Mouse (Mus musculus) MEL (cell line): Measurements from ENCODE around the gene Pln. TPM values are rescaled to one million over a fixed set of nuclear protein-coding genes. Genes with fewer than 3 reads are reported as not detected.

Experiments used
- DNase-seq: peaks from one replicate; pipeline ENCODE4 v3.0.0; 2011; ENCODE audit warnings: low read depth, low spot score
- H3K27ac ChIP-seq: 2 replicates; pipeline ENCODE4 v1.5.1; 2012; ENCODE audit warnings: low read depth, mild to moderate bottlenecking, control low read depth, low read length, moderate library complexity; ENCODE audit not compliant: control insufficient read depth
- H3K27me3 ChIP-seq, 2 experiments: fragments of 150-350 bp in 1 of 2; sonication (generic) in 1 of 2; 2 replicates each; pipeline ENCODE4 v1.6.1; 2012; ENCODE audit warnings: low read length in 2 of 2, mild to moderate bottlenecking in 2 of 2, improper control_type of control experiment in 1 of 2, moderate library complexity in 1 of 2; ENCODE audit not compliant: insufficient read depth in 2 of 2, control insufficient read depth in 1 of 2
- H3K36me3 ChIP-seq, 2 experiments: 2 replicates each; pipeline ENCODE4 v1.6.1; 2012 to 2014; ENCODE audit warnings: low read length in 2 of 2, improper control_type of control experiment in 1 of 2, inconsistent platforms in 1 of 2, mild to moderate bottlenecking in 1 of 2; ENCODE audit not compliant: insufficient read depth in 2 of 2, control insufficient read depth in 1 of 2
- H3K4me1 ChIP-seq, 2 experiments: fragments of 150-350 bp in 1 of 2; sonication (generic) in 1 of 2; 2 replicates each; pipeline ENCODE4 v1.6.1; 2012; ENCODE audit warnings: low read length in 2 of 2, improper control_type of control experiment in 1 of 2, mild to moderate bottlenecking in 1 of 2; ENCODE audit not compliant: insufficient read depth in 2 of 2, control insufficient read depth in 1 of 2
- H3K4me3 ChIP-seq, 2 experiments: fragments of 150-350 bp in 1 of 2; sonication (generic) in 1 of 2; 2 replicates each; pipeline ENCODE4 v1.5.1; 2012; ENCODE audit warnings: low read depth in 2 of 2, low read length in 2 of 2, mild to moderate bottlenecking in 2 of 2, moderate library complexity in 2 of 2, control low read depth in 1 of 2, improper control_type of control experiment in 1 of 2; ENCODE audit not compliant: control insufficient read depth in 1 of 2, insufficient read depth in 1 of 2
- H3K79me2 ChIP-seq: 2 replicates; pipeline ENCODE4 v1.6.1; 2012; ENCODE audit warnings: mild to moderate bottlenecking, low read length, moderate library complexity; ENCODE audit not compliant: control insufficient read depth, poor library complexity, insufficient read depth
- H3K9ac ChIP-seq: 2 replicates; pipeline ENCODE4 v1.6.1; 2012; ENCODE audit warnings: low read depth, mild to moderate bottlenecking, control low read depth, low read length, moderate library complexity; ENCODE audit not compliant: control insufficient read depth, poor library complexity, severe bottlenecking
- H3K9me3 ChIP-seq: fragments of 150-350 bp; sonication (generic); replicated peaks from 2 replicates; pipeline ENCODE4 v1.6.1; 2012; ENCODE audit warnings: mild to moderate bottlenecking, low read length, improper control_type of control experiment, moderate library complexity; ENCODE audit not compliant: insufficient read depth
- CTCF ChIP-seq, 3 experiments: IDR thresholded peaks in 2 of 3; conservative IDR thresholded peaks in 1 of 3; 2 replicates each; pipeline ENCODE4 v1.5.1; 2011 to 2012; ENCODE audit warnings: low read length in 3 of 3, low read depth in 2 of 3, mild to moderate bottlenecking in 2 of 3, improper control_type of control experiment in 1 of 3, inconsistent platforms in 1 of 3, mixed read lengths in 1 of 3, moderate library complexity in 1 of 3; ENCODE audit not compliant: control insufficient read depth in 1 of 3, insufficient read depth in 1 of 3, poor library complexity in 1 of 3, severe bottlenecking in 1 of 3
- E2F4 ChIP-seq: IDR thresholded peaks from 2 replicates; pipeline ENCODE4 v1.6.1; 2011; ENCODE audit warnings: low read depth, low read length, improper control_type of control experiment, borderline replicate concordance
- ELF1 ChIP-seq: IDR thresholded peaks from 2 replicates; pipeline ENCODE4 v1.6.1; 2014; ENCODE audit warnings: low read depth, mild to moderate bottlenecking, inconsistent platforms, low read length, improper control_type of control experiment, moderate library complexity
- EP300 ChIP-seq, 2 experiments: IDR thresholded peaks; 2 replicates each; pipeline ENCODE4 v1.6.1; 2011; ENCODE audit warnings: improper control_type of control experiment in 2 of 2, low read length in 2 of 2, low read depth in 1 of 2, mild to moderate bottlenecking in 1 of 2
- JUND ChIP-seq: IDR thresholded peaks from 2 replicates; pipeline ENCODE4 v1.6.1; 2011; ENCODE audit warnings: low read depth, mild to moderate bottlenecking, improper control_type of control experiment, low read length
- KAT2A ChIP-seq: conservative IDR thresholded peaks from 2 replicates; pipeline ENCODE4 v1.6.1; 2012; ENCODE audit warnings: low read depth, low read length, improper control_type of control experiment, inconsistent platforms
- MXI1 ChIP-seq: IDR thresholded peaks from 2 replicates; pipeline ENCODE4 v1.6.1; 2011; ENCODE audit warnings: mild to moderate bottlenecking, low read depth, low read length, improper control_type of control experiment
- MYB ChIP-seq: IDR thresholded peaks from 2 replicates; pipeline ENCODE4 v1.6.1; 2011; ENCODE audit warnings: mild to moderate bottlenecking, low read depth, low read length, improper control_type of control experiment
- MYC ChIP-seq: IDR thresholded peaks from 2 replicates; pipeline ENCODE4 v1.6.1; 2011; ENCODE audit warnings: low read depth, mild to moderate bottlenecking, low read length, improper control_type of control experiment, moderate library complexity
- NRF1 ChIP-seq: IDR thresholded peaks from 2 replicates; pipeline ENCODE4 v1.6.1; 2014; ENCODE audit warnings: low read depth, mild to moderate bottlenecking, inconsistent platforms, low read length, improper control_type of control experiment, moderate library complexity; ENCODE audit not compliant: poor library complexity, insufficient read depth, severe bottlenecking
- POLR2AphosphoS2 ChIP-seq: IDR thresholded peaks from 2 replicates; pipeline ENCODE4 v1.6.1; 2011; ENCODE audit warnings: low read length, improper control_type of control experiment
- POLR2AphosphoS5 ChIP-seq: IDR thresholded peaks from 2 replicates; pipeline ENCODE4 v1.6.1; 2012; ENCODE audit warnings: low read depth, borderline replicate concordance, mild to moderate bottlenecking, inconsistent platforms, low read length, moderate library complexity, mixed read lengths
- RAD21 ChIP-seq: IDR thresholded peaks from 2 replicates; pipeline ENCODE4 v1.6.1; 2011; ENCODE audit warnings: mild to moderate bottlenecking, low read depth, low read length, improper control_type of control experiment
- SMC3 ChIP-seq: IDR thresholded peaks from 2 replicates; pipeline ENCODE4 v1.6.1; 2011; ENCODE audit warnings: low read depth, low read length, improper control_type of control experiment
- TAL1 ChIP-seq: IDR thresholded peaks from 2 replicates; pipeline ENCODE4 v1.6.1; 2012; ENCODE audit warnings: mild to moderate bottlenecking, inconsistent platforms, low read length, moderate library complexity, mixed read lengths
- TBP ChIP-seq: IDR thresholded peaks from 2 replicates; pipeline ENCODE4 v1.8.0; 2011; ENCODE audit warnings: low read depth, low read length, improper control_type of control experiment
- USF2 ChIP-seq, 2 experiments: IDR thresholded peaks; 2 replicates each; pipeline ENCODE4 v1.6.1; 2011 to 2012; ENCODE audit warnings: improper control_type of control experiment in 2 of 2, low read length in 2 of 2, borderline replicate concordance in 1 of 2, inconsistent platforms in 1 of 2, low read depth in 1 of 2, mild to moderate bottlenecking in 1 of 2; ENCODE audit not compliant: insufficient read depth in 1 of 2
- ZC3H11A ChIP-seq: IDR thresholded peaks from 2 replicates; pipeline ENCODE4 v1.6.1; 2012; ENCODE audit warnings: low read depth, mild to moderate bottlenecking, inconsistent platforms, low read length, improper control_type of control experiment
- ZMIZ1 ChIP-seq: IDR thresholded peaks from 2 replicates; pipeline ENCODE4 v1.6.1; 2012; ENCODE audit warnings: low read depth, mild to moderate bottlenecking, inconsistent platforms, low read length, improper control_type of control experiment, moderate library complexity
- ZNF384 ChIP-seq: IDR thresholded peaks from 2 replicates; pipeline ENCODE4 v1.6.1; 2012; ENCODE audit warnings: low read depth, mild to moderate bottlenecking, inconsistent platforms, low read length, improper control_type of control experiment
- polyA plus RNA-seq, 2 experiments: library from polyadenylated mRNA; stranded (reverse) in 1 of 2; unstranded in 1 of 2; fragments of >175 nt in 1 of 2; fragments of >200 nt in 1 of 2; gene quantifications; 2 replicates each; pipeline versions ENCODE4 v1.2.1 to v1.2.4; 2012; ENCODE audit warnings: low replicate concordance in 2 of 2, low read depth in 1 of 2; ENCODE audit not compliant: insufficient read length in 2 of 2, insufficient read depth in 1 of 2, missing spikeins in 1 of 2
- total RNA-seq: library from RNA; depleted of rRNA; stranded (reverse); fragments of 300-350 nt; gene quantifications from 2 replicates; pipeline ENCODE4 v1.2.3, GENCODE M21; 2012

The Pln gene
- total and polyA plus RNA-seq, 3 experiments = 0.22 to 1.3 TPM; not detected in 1

DNA sequence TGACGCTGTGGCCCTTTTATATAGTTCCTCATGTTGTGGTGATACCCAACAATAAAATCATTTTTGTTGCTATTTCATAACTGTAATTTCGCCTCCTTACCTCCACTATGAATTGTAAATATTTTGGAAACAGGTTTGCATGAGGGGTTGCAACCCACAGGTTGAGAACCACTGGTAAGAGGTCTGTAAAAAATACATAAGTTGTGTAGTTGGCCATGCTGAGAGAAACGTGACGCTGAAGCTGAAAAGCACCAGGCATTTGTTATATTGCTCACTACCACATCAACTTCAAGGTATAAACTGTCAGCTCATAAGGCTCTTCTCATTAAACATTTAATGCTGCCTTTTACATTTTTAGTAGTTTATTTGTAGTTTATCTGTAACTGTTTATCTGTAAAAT, 8.0 kb downstream of the Pln start:
- Histone ChIP-seq H3K4me3 (no peak overlapping the region), H3K27me3 (no peaks in the 10 kb centered on the region), H3K36me3 (peaks cover 0 to 9% of the 10 kb centered on the region in 2 experiments; a peak in 2 of 4 replicates), H3K27ac (no peak overlapping the region), H3K9me3 (no peaks in the 10 kb centered on the region), H3K79me2 (no peaks in the 10 kb centered on the region), H3K4me1 (peaks cover 4 to 12% of the 10 kb centered on the region in 2 experiments; a peak in 3 of 4 replicates), H3K9ac (no peak overlapping the region)
- DNase-seq = no peak
- no peak for TF ChIP-seq POLR2AphosphoS5
- no peak for TF ChIP-seq SMC3
- no peak for TF ChIP-seq MYC
- no peak for TF ChIP-seq E2F4
- TF ChIP-seq MXI1 = no peak
- no peak for TF ChIP-seq CTCF (IDR thresholded peaks at IDR 0.05 in 2 of 3, conservative IDR thresholded peaks at IDR 0.05 in 1 of 3; ENCODE audit: control insufficient read depth in 1 of 3, insufficient read depth in 1 of 3, low read depth in 2 of 3, low read length in 3 of 3, poor library complexity in 1 of 3, severe bottlenecking in 1 of 3)
- no peak for TF ChIP-seq ZMIZ1
- no peak for TF ChIP-seq ZC3H11A
- no peak for TF ChIP-seq KAT2A
- TF ChIP-seq MYB = no peak
- TF ChIP-seq EP300 (IDR thresholded peaks at IDR 0.05; ENCODE audit: low read depth in 1 of 2, low read length in 2 of 2) = no peak
- TF ChIP-seq USF2 (IDR thresholded peaks at IDR 0.05; ENCODE audit: borderline replicate concordance in 1 of 2, insufficient read depth in 1 of 2, low read depth in 1 of 2, low read length in 2 of 2) = no peak
- TF ChIP-seq NRF1 = no peak
- no peak for TF ChIP-seq TAL1
- no peak for TF ChIP-seq JUND

DNA sequence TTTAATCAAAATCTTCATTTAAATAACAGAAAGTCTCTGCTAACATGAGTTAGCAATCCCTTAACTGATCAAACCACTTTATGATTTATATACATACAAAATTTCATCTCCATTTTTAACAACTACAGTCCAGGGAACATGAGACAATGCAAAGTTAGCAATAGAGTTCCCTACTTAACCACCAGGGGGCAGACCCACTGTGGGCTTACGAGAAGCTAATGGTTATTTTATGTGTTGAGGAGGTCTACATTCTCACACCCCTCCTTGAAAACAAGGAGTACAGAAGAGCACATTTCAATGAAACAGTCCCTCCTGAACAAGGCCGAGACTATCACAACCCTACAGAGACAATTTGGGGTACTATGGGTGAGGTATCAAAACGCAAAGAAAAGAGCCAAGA, 9.0 kb downstream of the Pln start:
- Histone ChIP-seq H3K27ac (no peak overlapping the region), H3K36me3 (peaks cover 0 to 11% of the 10 kb centered on the region in 2 experiments; a peak in 2 of 4 replicates), H3K4me1 (peaks cover 4 to 12% of the 10 kb centered on the region in 2 experiments; a peak in 3 of 4 replicates), H3K9me3 (no peaks in the 10 kb centered on the region), H3K79me2 (no peaks in the 10 kb centered on the region), H3K9ac (no peak overlapping the region), H3K4me3 (no peak overlapping the region), H3K27me3 (no peaks in the 10 kb centered on the region)
- peak; percentile 79 for DNase-seq
- TF ChIP-seq ZNF384 = no peak
- TF ChIP-seq TBP = no peak
- TF ChIP-seq RAD21 = peak; percentile 61
- TF ChIP-seq NRF1 = no peak
- TF ChIP-seq ELF1 = no peak
- peak; percentile 63 to 91 (median 87) for TF ChIP-seq CTCF (IDR thresholded peaks at IDR 0.05 in 2 of 3, conservative IDR thresholded peaks at IDR 0.05 in 1 of 3; ENCODE audit: control insufficient read depth in 1 of 3, insufficient read depth in 1 of 3, low read depth in 2 of 3, low read length in 3 of 3, poor library complexity in 1 of 3, severe bottlenecking in 1 of 3)
- peak; percentile 92 for TF ChIP-seq SMC3
- TF ChIP-seq POLR2AphosphoS2 = no peak
- no peak for TF ChIP-seq POLR2AphosphoS5
- TF ChIP-seq ZC3H11A = peak; percentile 48; the same call in 1 of the 2 replicates
